Mouse (Mus musculus) kidney, embryonic 15.5 days (tissue): ENCODE measurements at regions not wholly inside any gene's neighbourhood (a gene's known extent, or its start where the extent isn't known, plus 50 kb on each side); places are given as distances from the start of the nearest gene placed in this dataset.

Experiments used
- ATAC-seq: fragments of 200-750 bp; cut with Nextera tagmentation; replicated peaks from 2 replicates; pipeline ENCODE4 v1.8.0; 2017; ENCODE audit warnings: moderate TSS enrichment; ENCODE audit not compliant: low FRiP score
- H3K27ac ChIP-seq: fragments of 300-500 bp; sonication (generic); 2 replicates; pipeline ENCODE4 v1.5.1; 2015; ENCODE audit warnings: mild to moderate bottlenecking, inconsistent platforms
- H3K27me3 ChIP-seq: fragments of 300-500 bp; sonication (generic); 2 replicates; pipeline ENCODE4 v1.6.1; 2015; ENCODE audit warnings: inconsistent platforms
- H3K36me3 ChIP-seq: fragments of 300-500 bp; sonication (generic); 2 replicates; pipeline ENCODE4 v1.6.1; 2015; ENCODE audit warnings: inconsistent platforms
- H3K4me1 ChIP-seq: fragments of 300-500 bp; sonication (generic); 2 replicates; pipeline ENCODE4 v1.6.1; 2015; ENCODE audit warnings: inconsistent platforms
- H3K4me2 ChIP-seq: fragments of 300-500 bp; sonication (generic); 2 replicates; pipeline ENCODE4 v1.6.1; 2015; ENCODE audit warnings: moderate library complexity, mild to moderate bottlenecking, inconsistent platforms
- H3K4me3 ChIP-seq: fragments of 300-500 bp; sonication (generic); replicated peaks from 2 replicates; pipeline ENCODE4 v1.5.1; 2015; ENCODE audit warnings: mild to moderate bottlenecking, inconsistent platforms
- H3K9ac ChIP-seq: fragments of 300-500 bp; sonication (generic); 2 replicates; pipeline ENCODE4 v1.6.1; 2015; ENCODE audit warnings: mild to moderate bottlenecking, inconsistent platforms
- H3K9me3 ChIP-seq: fragments of 300-500 bp; sonication (generic); replicated peaks from 2 replicates; pipeline ENCODE4 v1.6.1; 2016; ENCODE audit warnings: inconsistent platforms
- WGBS: fragments of 180-500 bp; shearing (Covaris S2); methylation state at CpG from one replicate; pipeline ENCODE4 v1.1.7; 2015; ENCODE audit warnings: mixed read lengths; 5-methylcytosine and 5-hydroxymethylcytosine counted together

- Histone ChIP-seq H3K27me3 (no peaks in the 10 kb centered on the region), H3K4me3 (no peak overlapping the region), H3K9me3 (no peaks in the 10 kb centered on the region), H3K4me1 (no peaks in the 10 kb centered on the region; the same call in 1 of the 2 replicates), H3K27ac (no peak overlapping the region), H3K36me3 (no peaks in the 10 kb centered on the region), H3K9ac (no peak overlapping the region), H3K4me2 (no peak overlapping the region)
- ATAC-seq, result no peak
- 83% methylated on average over 5 of the region's 5 CpGs for WGBS
Observed at GRCm38 (mm10) chr13:51936441-51936840, 90.0 kb downstream of the Gadd45g start.

- Histone ChIP-seq H3K9me3 (no peaks in the 10 kb centered on the region), H3K4me1 (no peaks in the 10 kb centered on the region; the same call in 1 of the 2 replicates), H3K36me3 (no peaks in the 10 kb centered on the region), H3K27me3 (no peaks in the 10 kb centered on the region), H3K4me3 (no peak overlapping the region), H3K27ac (no peak overlapping the region), H3K4me2 (no peak overlapping the region), H3K9ac (no peak overlapping the region)
- WGBS, result 21% methylated on average over 7 of the region's 7 CpGs
- no peak for ATAC-seq
Observed at GRCm38 (mm10) chr13:51937898-51938297, 91.4 kb downstream of the Gadd45g start.

- 89% methylated on average over 4 of the region's 4 CpGs for WGBS
Observed at GRCm38 (mm10) chr13:51939262-51939661, 92.8 kb downstream of the Gadd45g start.

GRCm38 (mm10) chr13:51939715-51940114, 93.2 kb downstream of the Gadd45g start:
- WGBS, result 96% methylated on average over 6 of the region's 6 CpGs
- no peaks in the 10 kb centered on the region for H3K36me3 ChIP-seq
- no peak overlapping the region for H3K4me3 ChIP-seq
- H3K9me3 ChIP-seq, result no peaks in the 10 kb centered on the region
- H3K27ac ChIP-seq, result no peak overlapping the region
- no peaks in the 10 kb centered on the region; the same call in 1 of the 2 replicates for H3K4me1 ChIP-seq
- no peak overlapping the region for H3K4me2 ChIP-seq
- no peak for ATAC-seq
- no peaks in the 10 kb centered on the region for H3K27me3 ChIP-seq
- H3K9ac ChIP-seq, result no peak overlapping the region

More at GRCm38 (mm10) chr13:51939262-51939661, 92.8 kb downstream of the Gadd45g start:
- Histone ChIP-seq H3K27ac (no peak overlapping the region), H3K4me3 (no peak overlapping the region), H3K9me3 (no peaks in the 10 kb centered on the region), H3K36me3 (no peaks in the 10 kb centered on the region), H3K4me1 (no peaks in the 10 kb centered on the region; the same call in 1 of the 2 replicates), H3K4me2 (no peak overlapping the region), H3K9ac (no peak overlapping the region), H3K27me3 (no peaks in the 10 kb centered on the region)
- no peak for ATAC-seq

GRCm38 (mm10) chr13:51946171-51946570, 99.7 kb downstream of the Gadd45g start:
- H3K4me2 ChIP-seq, result no peak overlapping the region
- WGBS, result 48% methylated on average over 3 of the region's 3 CpGs
- no peaks in the 10 kb centered on the region for H3K27me3 ChIP-seq
- H3K9me3 ChIP-seq, result no peaks in the 10 kb centered on the region
- no peak overlapping the region for H3K27ac ChIP-seq
- no peak overlapping the region for H3K4me3 ChIP-seq
- peaks cover 14% of the 10 kb centered on the region for H3K4me1 ChIP-seq
- ATAC-seq, result no peak
- H3K36me3 ChIP-seq, result no peaks in the 10 kb centered on the region
- H3K9ac ChIP-seq, result no peak overlapping the region

- Histone ChIP-seq H3K9me3 (no peaks in the 10 kb centered on the region), H3K27me3 (no peaks in the 10 kb centered on the region), H3K4me1 (peaks cover 25% of the 10 kb centered on the region), H3K4me2 (no peak overlapping the region), H3K27ac (no peak overlapping the region), H3K9ac (no peak overlapping the region), H3K4me3 (no peak overlapping the region), H3K36me3 (no peaks in the 10 kb centered on the region)
- 77% methylated on average over 3 of the region's 3 CpGs for WGBS
- ATAC-seq, result no peak
Observed at GRCm38 (mm10) chr13:51948896-51949295, 102.4 kb downstream of the Gadd45g start.

- H3K27ac ChIP-seq, result no peak overlapping the region
- H3K9me3 ChIP-seq, result no peaks in the 10 kb centered on the region
- H3K36me3 ChIP-seq, result no peaks in the 10 kb centered on the region
- H3K27me3 ChIP-seq, result no peaks in the 10 kb centered on the region
- H3K4me3 ChIP-seq, result no peak overlapping the region
- H3K4me2 ChIP-seq, result no peak overlapping the region
- no peak for ATAC-seq
- H3K9ac ChIP-seq, result no peak overlapping the region
- H3K4me1 ChIP-seq, result peaks cover 21% of the 10 kb centered on the region
- WGBS, result 85% methylated on average over 7 of the region's 7 CpGs
Observed at GRCm38 (mm10) chr13:51951506-51952038, 105.1 kb downstream of the Gadd45g start.

GRCm38 (mm10) chr13:51953084-51953483, 106.6 kb downstream of the Gadd45g start:
- 31% methylated on average over 4 of the region's 4 CpGs for WGBS
- peaks cover 17% of the 10 kb centered on the region for H3K4me1 ChIP-seq

GRCm38 (mm10) chr13:51953569-51953968, 107.1 kb downstream of the Gadd45g start:
- WGBS, result 23% methylated on average over 8 of the region's 8 CpGs
- H3K9ac ChIP-seq, result no peak overlapping the region
- no peak overlapping the region for H3K4me2 ChIP-seq
- H3K4me3 ChIP-seq, result no peak overlapping the region
- no peaks in the 10 kb centered on the region for H3K36me3 ChIP-seq
- no peak for ATAC-seq
- H3K27ac ChIP-seq, result peak overlapping the region; percentile 1; the same call in 1 of the 2 replicates
- H3K9me3 ChIP-seq, result no peaks in the 10 kb centered on the region
- no peaks in the 10 kb centered on the region for H3K27me3 ChIP-seq
- peaks cover 18% of the 10 kb centered on the region for H3K4me1 ChIP-seq

More at GRCm38 (mm10) chr13:51953084-51953483, 106.6 kb downstream of the Gadd45g start:
- Histone ChIP-seq H3K27ac (0 out of 2 replicates have a peak overlapping the region, but pooled peaks have one; percentile 10), H3K27me3 (no peaks in the 10 kb centered on the region), H3K4me2 (no peak overlapping the region), H3K9ac (no peak overlapping the region), H3K36me3 (no peaks in the 10 kb centered on the region), H3K9me3 (no peaks in the 10 kb centered on the region), H3K4me3 (no peak overlapping the region)
- no peak for ATAC-seq

- WGBS, result 78% methylated on average over 8 of the region's 8 CpGs
- Histone ChIP-seq H3K4me1 (peaks cover 22% of the 10 kb centered on the region), H3K9me3 (no peaks in the 10 kb centered on the region), H3K4me2 (no peak overlapping the region), H3K9ac (no peak overlapping the region), H3K27me3 (no peaks in the 10 kb centered on the region), H3K4me3 (no peak overlapping the region), H3K36me3 (no peaks in the 10 kb centered on the region), H3K27ac (no peak overlapping the region)
- ATAC-seq, result no peak
Observed at GRCm38 (mm10) chr13:51957101-51957500, 110.6 kb downstream of the Gadd45g start.

- H3K27me3 ChIP-seq, result no peaks in the 10 kb centered on the region
- no peak overlapping the region for H3K9ac ChIP-seq
- no peak for ATAC-seq
- no peaks in the 10 kb centered on the region for H3K36me3 ChIP-seq
- H3K4me3 ChIP-seq, result no peak overlapping the region
- WGBS, result 76% methylated on average over 8 of the region's 8 CpGs
- H3K4me1 ChIP-seq, result peaks cover 31% of the 10 kb centered on the region
- no peak overlapping the region for H3K4me2 ChIP-seq
- H3K27ac ChIP-seq, result no peak overlapping the region
- H3K9me3 ChIP-seq, result no peaks in the 10 kb centered on the region
Observed at GRCm38 (mm10) chr13:51959591-51959990, 113.1 kb downstream of the Gadd45g start.

GRCm38 (mm10) chr13:51960262-51960661, 113.8 kb downstream of the Gadd45g start:
- no peaks in the 10 kb centered on the region for H3K27me3 ChIP-seq
- H3K4me1 ChIP-seq, result peaks cover 37% of the 10 kb centered on the region
- H3K9ac ChIP-seq, result no peak overlapping the region
- no peaks in the 10 kb centered on the region for H3K36me3 ChIP-seq
- no peak overlapping the region for H3K27ac ChIP-seq
- no peak overlapping the region for H3K4me3 ChIP-seq
- H3K4me2 ChIP-seq, result no peak overlapping the region
- H3K9me3 ChIP-seq, result no peaks in the 10 kb centered on the region
- ATAC-seq, result no peak
- 79% methylated on average over 4 of the region's 4 CpGs for whole genome bisulfite sequencing

GRCm38 (mm10) chr13:51962191-51962611, 115.7 kb downstream of the Gadd45g start:
- H3K4me1 ChIP-seq, result peaks cover 37% of the 10 kb centered on the region
- H3K9ac ChIP-seq, result no peak overlapping the region
- WGBS, result 36% methylated on average over 8 of the region's 8 CpGs
- no peak overlapping the region for H3K4me2 ChIP-seq
- H3K4me3 ChIP-seq, result no peak overlapping the region
- peak overlapping the region; percentile 42 for H3K27ac ChIP-seq
- H3K36me3 ChIP-seq, result no peaks in the 10 kb centered on the region
- peak; percentile 23; the same call in 1 of the 2 replicates for ATAC-seq
- no peaks in the 10 kb centered on the region for H3K27me3 ChIP-seq
- H3K9me3 ChIP-seq, result no peaks in the 10 kb centered on the region
